Mouse (Mus musculus): ENCODE measurements around the gene Gm20661. TPM values are rescaled to one million over a fixed set of nuclear protein-coding genes. Genes with fewer than 3 reads are reported as not detected.
A peak's percentile ranks its signal among the peaks of the same experiment; 100 is the strongest.

The Gm20661 gene
- polyA plus RNA-seq (2014; fragmentation: Nextera tagmentation; extraction: Ambion mirVana), result 0.74 and 1.2 TPM in 2 replicates

GRCm38 (mm10) chr9:107982681-107983346, at the start of gene Gm20661:
Gene Gm20661 (plus strand): TSS chr9:107983058.
- peaks cover 6% of the 10 kb centered on the region for H3K4me1 ChIP-seq (ENCODE audit: control insufficient read depth, insufficient read depth, low read length)
- WGBS, result 64% methylated on average over 14 of the region's 14 CpGs

GRCm38 (mm10) chr9:107934146-107934545, 48.7 kb upstream of the Gm20661 start:
- H3K4me2 ChIP-seq, result no peak overlapping the region
- peaks cover 20% of the 10 kb centered on the region for H3K4me1 ChIP-seq (ENCODE audit: control insufficient read depth, insufficient read depth, low read length)
- DNase-seq (ENCODE audit: low spot score, missing footprints), result no peak
- H3K9ac ChIP-seq (ENCODE audit: low read length), result no peak overlapping the region
- 0 out of 2 replicates have a peak, but pooled peaks cover 2% of the 10 kb centered on the region for H3K27me3 ChIP-seq (ENCODE audit: control insufficient read depth, insufficient read depth, low read length)
- H3K27ac ChIP-seq (ENCODE audit: low read depth, low read length), result no peak overlapping the region
- no peak overlapping the region for H3K4me3 ChIP-seq (ENCODE audit: low read depth, low read length)
- no peaks in the 10 kb centered on the region for H3K9me3 ChIP-seq (ENCODE audit: control insufficient read depth, low read length)
- H3K36me3 ChIP-seq (ENCODE audit: control insufficient read depth, insufficient read depth, low read length), result no peaks in the 10 kb centered on the region
- no peak for ATAC-seq (ENCODE audit: low FRiP score)
- WGBS, result 88% methylated on average over 11 of the region's 11 CpGs

More at GRCm38 (mm10) chr9:107982681-107983346, at the start of gene Gm20661:
- H3K4me2 ChIP-seq, result peak within 1 kb of the TSS; percentile 88
- ATAC-seq (ENCODE audit: low FRiP score) (no peak), DNase-seq (ENCODE audit: low spot score, missing footprints) (no peak)
- no peaks in the 10 kb centered on the region for H3K36me3 ChIP-seq (ENCODE audit: control insufficient read depth, insufficient read depth, low read length)
- peaks cover 10% of the 10 kb centered on the region for H3K27me3 ChIP-seq (ENCODE audit: control insufficient read depth, insufficient read depth, low read length)
- no peaks in the 10 kb centered on the region for H3K9me3 ChIP-seq (ENCODE audit: control insufficient read depth, low read length)
- no peak within 1 kb of the TSS for H3K9ac ChIP-seq (ENCODE audit: low read length)
- H3K4me3 ChIP-seq (ENCODE audit: low read depth, low read length), result no peak within 1 kb of the TSS
- peak within 1 kb of the TSS; percentile 44; the same call in 1 of the 2 replicates for H3K27ac ChIP-seq (ENCODE audit: low read depth, low read length)

- peak within 1 kb of the TSS; percentile 70 for H3K9ac ChIP-seq (ENCODE audit: low read length)
- DNase-seq (ENCODE audit: low spot score, missing footprints) (no peak), ATAC-seq (ENCODE audit: low FRiP score) (0 out of 2 replicates have a peak, but pooled peaks have one; percentile 6)
- H3K27ac ChIP-seq (ENCODE audit: low read depth, low read length), result no peak within 1 kb of the TSS
- peak within 1 kb of the TSS; percentile 87 for H3K4me2 ChIP-seq
- peaks cover 20% of the 10 kb centered on the region for H3K4me1 ChIP-seq (ENCODE audit: control insufficient read depth, insufficient read depth, low read length)
- H3K4me3 ChIP-seq (ENCODE audit: low read depth, low read length), result peak within 1 kb of the TSS; percentile 56
- no peaks in the 10 kb centered on the region for H3K9me3 ChIP-seq (ENCODE audit: control insufficient read depth, low read length)
- no peaks in the 10 kb centered on the region for H3K36me3 ChIP-seq (ENCODE audit: control insufficient read depth, insufficient read depth, low read length)
- WGBS, result 6% methylated on average over 3 of the region's 3 CpGs
- H3K27me3 ChIP-seq (ENCODE audit: control insufficient read depth, insufficient read depth, low read length), result 0 out of 2 replicates have a peak, but pooled peaks cover 2% of the 10 kb centered on the region
Measured at GRCm38 (mm10) chr9:107935374-107935773, 47.5 kb upstream of the Gm20661 start, which contains the start of gene Camkv. Gene Camkv (plus strand): TSS chr9:107935674.

- no peak overlapping the region for H3K27ac ChIP-seq (ENCODE audit: low read depth, low read length)
- no peaks in the 10 kb centered on the region for H3K9me3 ChIP-seq (ENCODE audit: control insufficient read depth, low read length)
- peak; percentile 60 for ATAC-seq (ENCODE audit: low FRiP score)
- H3K4me1 ChIP-seq (ENCODE audit: control insufficient read depth, insufficient read depth, low read length), result peaks cover 20% of the 10 kb centered on the region
- H3K36me3 ChIP-seq (ENCODE audit: control insufficient read depth, insufficient read depth, low read length), result no peaks in the 10 kb centered on the region
- 0 out of 2 replicates have a peak, but pooled peaks cover 2% of the 10 kb centered on the region for H3K27me3 ChIP-seq (ENCODE audit: control insufficient read depth, insufficient read depth, low read length)
- peak; percentile 94 for DNase-seq (ENCODE audit: low spot score, missing footprints)
- peak overlapping the region; percentile 87 for H3K4me2 ChIP-seq
- WGBS, result under 1% methylated on average over 40 of the region's 41 CpGs
- peak overlapping the region; percentile 56 for H3K4me3 ChIP-seq (ENCODE audit: low read depth, low read length)
- peak overlapping the region; percentile 70 for H3K9ac ChIP-seq (ENCODE audit: low read length)
Measured at GRCm38 (mm10) chr9:107935790-107936214, 47.1 kb upstream of the Gm20661 start.

GRCm38 (mm10) chr9:107936215-107936822, 46.5 kb upstream of the Gm20661 start:
- Histone ChIP-seq H3K9me3 (ENCODE audit: control insufficient read depth, low read length) (no peaks in the 10 kb centered on the region), H3K9ac (ENCODE audit: low read length) (peak overlapping the region; percentile 70), H3K4me3 (ENCODE audit: low read depth, low read length) (peak overlapping the region; percentile 56), H3K36me3 (ENCODE audit: control insufficient read depth, insufficient read depth, low read length) (no peaks in the 10 kb centered on the region), H3K27me3 (ENCODE audit: control insufficient read depth, insufficient read depth, low read length) (0 out of 2 replicates have a peak, but pooled peaks cover 2% of the 10 kb centered on the region), H3K4me1 (ENCODE audit: control insufficient read depth, insufficient read depth, low read length) (peaks cover 20% of the 10 kb centered on the region), H3K4me2 (peak overlapping the region; percentile 87), H3K27ac (ENCODE audit: low read depth, low read length) (no peak overlapping the region)
- WGBS, result 2% methylated on average over 29 of the region's 29 CpGs
- DNase-seq (ENCODE audit: low spot score, missing footprints) (peak; percentile 94), ATAC-seq (ENCODE audit: low FRiP score) (peak; percentile 82)

GRCm38 (mm10) chr9:107936831-107937230, 46.0 kb upstream of the Gm20661 start:
- H3K4me3 ChIP-seq (ENCODE audit: low read depth, low read length), result peak overlapping the region; percentile 56
- H3K9ac ChIP-seq (ENCODE audit: low read length), result peak overlapping the region; percentile 70; the same call in 1 of the 2 replicates
- WGBS, result 11% methylated on average over 3 of the region's 3 CpGs
- DNase-seq (ENCODE audit: low spot score, missing footprints) (peak; percentile 91), ATAC-seq (ENCODE audit: low FRiP score) (no peak)
- H3K4me2 ChIP-seq, result peak overlapping the region; percentile 87
- H3K36me3 ChIP-seq (ENCODE audit: control insufficient read depth, insufficient read depth, low read length), result no peaks in the 10 kb centered on the region
- no peak overlapping the region for H3K27ac ChIP-seq (ENCODE audit: low read depth, low read length)
- H3K4me1 ChIP-seq (ENCODE audit: control insufficient read depth, insufficient read depth, low read length), result peaks cover 20% of the 10 kb centered on the region
- H3K27me3 ChIP-seq (ENCODE audit: control insufficient read depth, insufficient read depth, low read length), result 0 out of 2 replicates have a peak, but pooled peaks cover 2% of the 10 kb centered on the region
- no peaks in the 10 kb centered on the region for H3K9me3 ChIP-seq (ENCODE audit: control insufficient read depth, low read length)

- no peak for DNase-seq (ENCODE audit: low spot score, missing footprints)
- Histone ChIP-seq H3K9ac (ENCODE audit: low read length) (no peak overlapping the region), H3K36me3 (ENCODE audit: control insufficient read depth, insufficient read depth, low read length) (no peaks in the 10 kb centered on the region), H3K4me1 (ENCODE audit: control insufficient read depth, insufficient read depth, low read length) (peaks cover 10% of the 10 kb centered on the region), H3K9me3 (ENCODE audit: control insufficient read depth, low read length) (no peaks in the 10 kb centered on the region), H3K27ac (ENCODE audit: low read depth, low read length) (no peak overlapping the region), H3K27me3 (ENCODE audit: control insufficient read depth, insufficient read depth, low read length) (no peaks in the 10 kb centered on the region), H3K4me2 (no peak overlapping the region), H3K4me3 (ENCODE audit: low read depth, low read length) (no peak overlapping the region)
- ATAC-seq (ENCODE audit: low FRiP score), result no peak
- 92% methylated on average over 31 of the region's 31 CpGs for WGBS
Measured at GRCm38 (mm10) chr9:107947241-107948194, 35.3 kb upstream of the Gm20661 start.

- ATAC-seq (ENCODE audit: low FRiP score) (no peak), DNase-seq (ENCODE audit: low spot score, missing footprints) (no peak)
- WGBS, result 78% methylated on average over 13 of the region's 13 CpGs
- H3K36me3 ChIP-seq (ENCODE audit: control insufficient read depth, insufficient read depth, low read length), result no peaks in the 10 kb centered on the region
- H3K4me3 ChIP-seq (ENCODE audit: low read depth, low read length), result no peak overlapping the region
- no peak overlapping the region for H3K27ac ChIP-seq (ENCODE audit: low read depth, low read length)
- H3K27me3 ChIP-seq (ENCODE audit: control insufficient read depth, insufficient read depth, low read length), result no peaks in the 10 kb centered on the region
- no peak overlapping the region for H3K4me2 ChIP-seq
- no peak overlapping the region for H3K9ac ChIP-seq (ENCODE audit: low read length)
- no peaks in the 10 kb centered on the region for H3K9me3 ChIP-seq (ENCODE audit: control insufficient read depth, low read length)
- peaks cover 10% of the 10 kb centered on the region for H3K4me1 ChIP-seq (ENCODE audit: control insufficient read depth, insufficient read depth, low read length)
Measured at GRCm38 (mm10) chr9:107949184-107949921, 33.5 kb upstream of the Gm20661 start.

All from midbrain, embryonic 11.5 days (tissue).